Mouse (Mus musculus) stomach, embryonic 15.5 days (tissue): ENCODE measurements around the gene Adcy4. TPM values are rescaled to one million over a fixed set of nuclear protein-coding genes. Genes with fewer than 3 reads are reported as not detected.
A peak's percentile ranks its signal among the peaks of the same experiment; 100 is the strongest.

Experiments
- ATAC-seq: fragments of 200-750 bp; cut with Nextera tagmentation; 2 replicates; pipeline ENCODE4 v1.8.0; 2017; ENCODE audit warnings: low read depth, moderate number of reproducible peaks, moderate TSS enrichment; ENCODE audit not compliant: insufficient read depth, low FRiP score
- H3K27ac ChIP-seq: fragments of 300-500 bp; sonication (generic); 2 replicates; pipeline ENCODE4 v1.5.1; 2015; ENCODE audit warnings: mild to moderate bottlenecking, inconsistent platforms
- H3K27me3 ChIP-seq: fragments of 300-500 bp; sonication (generic); replicated peaks from 2 replicates; pipeline ENCODE4 v1.6.1; 2015; ENCODE audit warnings: inconsistent platforms
- H3K36me3 ChIP-seq: fragments of 300-500 bp; sonication (generic); 2 replicates; pipeline ENCODE4 v1.6.1; 2015; ENCODE audit warnings: inconsistent platforms
- H3K4me1 ChIP-seq: fragments of 300-500 bp; sonication (generic); 2 replicates; pipeline ENCODE4 v1.6.1; 2015; ENCODE audit warnings: inconsistent platforms
- H3K4me2 ChIP-seq: fragments of 300-500 bp; sonication (generic); 2 replicates; pipeline ENCODE4 v1.6.1; 2015; ENCODE audit warnings: mild to moderate bottlenecking, inconsistent platforms
- H3K4me3 ChIP-seq: fragments of 300-500 bp; sonication (generic); replicated peaks from 2 replicates; pipeline ENCODE4 v1.5.1; 2015; ENCODE audit warnings: inconsistent platforms
- H3K9ac ChIP-seq: fragments of 300-500 bp; sonication (generic); 2 replicates; pipeline ENCODE4 v1.6.1; 2015; ENCODE audit warnings: inconsistent platforms
- H3K9me3 ChIP-seq: fragments of 300-500 bp; sonication (generic); 2 replicates; pipeline ENCODE4 v1.6.1; 2016; ENCODE audit warnings: inconsistent platforms
- WGBS: fragments of 180-500 bp; shearing (Covaris S2); methylation state at CpG from one replicate; pipeline ENCODE4 v1.1.7; 2015; 5-methylcytosine and 5-hydroxymethylcytosine counted together
- polyA plus RNA-seq: library from polyadenylated mRNA; unstranded; fragments of >200 nt; fragmentation: Nextera tagmentation; extraction: Ambion mirVana; gene quantifications from 2 replicates; pipeline ENCODE4 v1.2.1, GENCODE M21; 2015

Adcy4 gene
- polyA plus RNA-seq = 6.3 and 8.0 TPM in 2 replicates

- Histone ChIP-seq H3K9me3 (no peaks in the 10 kb centered on the region), H3K4me3 (peak within 1 kb of the TSS; percentile 40), H3K27me3 (peaks cover 15% of the 10 kb centered on the region; the same call in 1 of the 2 replicates), H3K27ac (peak within 1 kb of the TSS; percentile 23; the same call in 1 of the 2 replicates), H3K9ac (0 out of 2 replicates have a peak within 1 kb of the TSS, but pooled peaks have one; percentile 20), H3K4me1 (peaks cover 22% of the 10 kb centered on the region), H3K36me3 (no peaks in the 10 kb centered on the region), H3K4me2 (peak within 1 kb of the TSS; percentile 71)
- no peak for ATAC-seq
- 11% methylated on average over 13 of the region's 13 CpGs for WGBS
Measured at GRCm38 (mm10) chr14:55783958-55784235, at the start of gene Adcy4. Gene Adcy4, minus strand, starts transcription at chr14:55784095.

DNA sequence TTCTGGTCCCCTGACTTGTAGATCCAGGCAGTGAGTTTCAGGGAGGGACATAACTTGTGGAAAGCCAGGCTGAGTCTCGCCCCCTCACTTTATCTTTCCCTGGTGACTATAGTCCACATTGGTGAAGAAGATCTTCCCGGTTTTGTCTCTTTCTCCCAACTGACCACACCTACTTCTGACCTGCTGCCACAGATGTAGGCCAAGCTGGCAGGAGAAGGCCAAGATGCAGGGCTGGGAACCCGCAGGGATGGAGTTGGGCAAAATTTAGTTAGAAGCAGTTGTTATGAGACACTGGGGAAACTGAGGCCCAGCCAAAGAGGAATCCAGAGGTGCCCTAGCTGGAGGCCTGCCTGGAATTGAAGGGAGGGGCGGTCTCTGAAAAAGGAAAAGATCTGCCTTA is 49.2 kb upstream of the Adcy4 start:
- no peak overlapping the region for H3K4me2 ChIP-seq
- 81% methylated on average over 4 of the region's 4 CpGs for WGBS

DNA sequence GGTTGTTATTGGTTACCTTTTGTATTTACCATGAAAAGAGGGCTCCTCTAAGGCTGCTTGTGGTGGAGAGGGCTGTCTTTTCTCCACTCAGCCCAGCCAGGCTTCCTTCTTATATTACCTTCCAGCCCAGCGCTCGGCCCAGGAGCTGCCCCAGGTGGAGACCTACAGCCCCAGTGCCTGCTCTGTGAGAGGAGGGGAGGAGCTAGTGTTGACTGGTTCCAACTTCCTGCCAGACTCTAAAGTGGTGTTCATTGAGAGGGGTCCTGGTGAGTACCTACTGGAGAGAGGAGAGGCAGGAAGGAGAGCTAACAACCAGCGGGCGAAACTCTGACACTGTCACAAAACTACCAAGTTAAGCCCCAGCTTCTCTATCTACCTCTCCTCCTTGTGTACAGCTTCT is 46.4 kb upstream of the Adcy4 start:
- no peak overlapping the region for H3K27ac ChIP-seq
- no peaks in the 10 kb centered on the region for H3K27me3 ChIP-seq
- H3K36me3 ChIP-seq = peaks cover 26% of the 10 kb centered on the region
- no peak overlapping the region for H3K4me3 ChIP-seq
- no peak overlapping the region for H3K4me2 ChIP-seq
- H3K9me3 ChIP-seq = no peaks in the 10 kb centered on the region
- ATAC-seq = no peak
- H3K9ac ChIP-seq = no peak overlapping the region
- WGBS = 89% methylated on average over 4 of the region's 4 CpGs
- H3K4me1 ChIP-seq = peaks cover 13% of the 10 kb centered on the region

More for the DNA sequence above, 49.2 kb upstream of the Adcy4 start:
- ATAC-seq = no peak
- H3K4me1 ChIP-seq = peaks cover 6% of the 10 kb centered on the region
- H3K9ac ChIP-seq = no peak overlapping the region
- no peaks in the 10 kb centered on the region for H3K9me3 ChIP-seq
- peaks cover 26% of the 10 kb centered on the region for H3K36me3 ChIP-seq
- H3K4me3 ChIP-seq = no peak overlapping the region
- H3K27me3 ChIP-seq = no peaks in the 10 kb centered on the region
- H3K27ac ChIP-seq = no peak overlapping the region

DNA sequence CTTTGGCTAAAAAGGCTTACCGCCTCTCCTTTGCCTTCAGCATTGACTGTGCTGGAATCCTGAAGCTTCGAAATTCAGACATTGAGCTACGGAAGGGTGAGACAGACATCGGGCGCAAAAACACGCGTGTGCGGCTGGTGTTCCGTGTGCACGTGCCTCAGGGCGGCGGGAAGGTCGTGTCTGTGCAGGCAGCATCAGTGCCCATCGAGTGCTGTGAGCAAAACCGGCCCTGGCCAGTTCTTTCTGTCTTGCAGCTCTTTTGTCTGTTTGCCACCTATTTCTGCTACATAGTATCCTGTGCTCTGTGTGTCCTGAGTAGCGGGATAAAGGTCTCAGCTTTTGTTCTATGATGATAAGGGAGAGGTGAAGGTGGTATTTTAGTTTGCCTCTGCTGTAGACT is 46.0 kb upstream of the Adcy4 start:
- Histone ChIP-seq H3K4me1 (peaks cover 13% of the 10 kb centered on the region), H3K36me3 (peaks cover 26% of the 10 kb centered on the region), H3K4me2 (no peak overlapping the region), H3K9ac (no peak overlapping the region), H3K9me3 (no peaks in the 10 kb centered on the region), H3K27me3 (no peaks in the 10 kb centered on the region), H3K4me3 (no peak overlapping the region), H3K27ac (no peak overlapping the region)
- whole genome bisulfite sequencing = 90% methylated on average over 16 of the region's 16 CpGs
- no peak for ATAC-seq

DNA sequence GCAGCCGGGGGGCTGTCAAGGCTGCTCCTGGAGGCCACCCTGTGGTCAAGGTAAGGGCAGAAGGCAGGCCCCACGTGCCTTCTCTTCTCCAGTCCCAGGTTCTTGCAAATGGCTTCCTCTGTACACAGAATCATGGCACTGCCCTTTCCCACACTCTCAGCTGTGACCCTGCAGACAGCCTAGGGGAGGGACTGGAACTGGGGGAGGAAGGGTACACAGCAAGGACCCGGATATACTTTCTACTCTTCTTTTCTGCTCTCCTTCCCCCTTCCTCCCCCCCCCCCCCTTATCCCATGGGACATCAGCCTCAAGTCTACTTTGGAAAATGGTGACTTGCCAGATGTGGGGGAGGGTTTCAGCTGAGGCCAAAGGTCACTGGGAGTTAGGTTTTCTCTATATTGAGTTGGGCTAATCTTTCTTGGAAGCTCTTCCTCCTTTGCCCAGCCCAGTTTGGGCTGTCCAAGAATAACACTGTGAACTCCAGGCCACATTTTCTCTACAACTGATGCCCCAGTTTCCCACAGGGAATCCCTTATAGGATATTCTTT is 44.9 kb upstream of the Adcy4 start:
- WGBS = 45% methylated on average over 3 of the region's 3 CpGs
- no peak for ATAC-seq
- Histone ChIP-seq H3K27ac (no peak overlapping the region), H3K9me3 (no peaks in the 10 kb centered on the region), H3K36me3 (peaks cover 26% of the 10 kb centered on the region), H3K4me1 (peaks cover 13% of the 10 kb centered on the region), H3K9ac (no peak overlapping the region), H3K4me3 (no peak overlapping the region), H3K4me2 (0 out of 2 replicates have a peak overlapping the region, but pooled peaks have one; percentile 2), H3K27me3 (no peaks in the 10 kb centered on the region)

GRCm38 (mm10) chr14:55826551-55827340 is 42.9 kb upstream of the Adcy4 start:
- peak overlapping the region; percentile 97; the same call in 1 of the 2 replicates for H3K27ac ChIP-seq
- WGBS = 20% methylated on average over 41 of the region's 41 CpGs
- no peak for ATAC-seq

DNA sequence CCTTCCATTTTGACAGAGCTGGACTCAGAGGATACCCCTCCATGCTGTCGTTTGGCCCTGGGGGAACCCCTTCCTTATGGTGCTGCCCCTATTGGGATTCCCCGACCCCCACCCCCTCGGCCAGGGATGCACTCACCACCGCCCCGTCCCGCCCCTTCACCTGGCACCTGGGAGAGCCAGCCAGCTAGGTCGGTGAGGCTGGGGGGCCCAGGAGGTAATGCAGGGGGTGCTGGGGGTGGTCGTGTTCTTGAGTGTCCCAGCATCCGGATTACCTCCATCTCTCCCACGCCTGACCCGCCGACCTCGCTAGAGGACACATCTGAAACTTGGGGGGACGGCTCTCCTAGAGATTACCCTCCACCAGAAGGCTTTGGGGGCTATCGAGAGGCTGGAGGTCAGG is 42.2 kb upstream of the Adcy4 start:
- peak overlapping the region; percentile 69 for H3K4me2 ChIP-seq
- ATAC-seq = no peak
- 6% methylated on average over 15 of the region's 15 CpGs for WGBS
- peak overlapping the region; percentile 67 for H3K4me3 ChIP-seq
- H3K4me1 ChIP-seq = peaks cover 13% of the 10 kb centered on the region
- peak overlapping the region; percentile 97 for H3K27ac ChIP-seq
- peak overlapping the region; percentile 13; the same call in 1 of the 2 replicates for H3K9ac ChIP-seq
- no peaks in the 10 kb centered on the region for H3K9me3 ChIP-seq
- peaks cover 16% of the 10 kb centered on the region for H3K36me3 ChIP-seq
- no peaks in the 10 kb centered on the region for H3K27me3 ChIP-seq

More at GRCm38 (mm10) chr14:55826551-55827340, 42.9 kb upstream of the Adcy4 start:
- Histone ChIP-seq H3K4me2 (peak overlapping the region; percentile 69), H3K4me3 (peak overlapping the region; percentile 67), H3K27me3 (no peaks in the 10 kb centered on the region), H3K4me1 (peaks cover 13% of the 10 kb centered on the region), H3K36me3 (peaks cover 19% of the 10 kb centered on the region), H3K9ac (peak overlapping the region; percentile 13; the same call in 1 of the 2 replicates), H3K9me3 (no peaks in the 10 kb centered on the region)

GRCm38 (mm10) chr14:55825216-55826051 is 41.5 kb upstream of the Adcy4 start:
- 1% methylated on average over 20 of the region's 37 CpGs for WGBS
- Histone ChIP-seq H3K27me3 (no peaks in the 10 kb centered on the region), H3K9me3 (no peaks in the 10 kb centered on the region), H3K4me1 (peaks cover 13% of the 10 kb centered on the region), H3K9ac (peak overlapping the region; percentile 71), H3K36me3 (peaks cover 12% of the 10 kb centered on the region), H3K4me3 (peak overlapping the region; percentile 67), H3K27ac (peak overlapping the region; percentile 97), H3K4me2 (peak overlapping the region; percentile 69)
- ATAC-seq = no peak

DNA sequence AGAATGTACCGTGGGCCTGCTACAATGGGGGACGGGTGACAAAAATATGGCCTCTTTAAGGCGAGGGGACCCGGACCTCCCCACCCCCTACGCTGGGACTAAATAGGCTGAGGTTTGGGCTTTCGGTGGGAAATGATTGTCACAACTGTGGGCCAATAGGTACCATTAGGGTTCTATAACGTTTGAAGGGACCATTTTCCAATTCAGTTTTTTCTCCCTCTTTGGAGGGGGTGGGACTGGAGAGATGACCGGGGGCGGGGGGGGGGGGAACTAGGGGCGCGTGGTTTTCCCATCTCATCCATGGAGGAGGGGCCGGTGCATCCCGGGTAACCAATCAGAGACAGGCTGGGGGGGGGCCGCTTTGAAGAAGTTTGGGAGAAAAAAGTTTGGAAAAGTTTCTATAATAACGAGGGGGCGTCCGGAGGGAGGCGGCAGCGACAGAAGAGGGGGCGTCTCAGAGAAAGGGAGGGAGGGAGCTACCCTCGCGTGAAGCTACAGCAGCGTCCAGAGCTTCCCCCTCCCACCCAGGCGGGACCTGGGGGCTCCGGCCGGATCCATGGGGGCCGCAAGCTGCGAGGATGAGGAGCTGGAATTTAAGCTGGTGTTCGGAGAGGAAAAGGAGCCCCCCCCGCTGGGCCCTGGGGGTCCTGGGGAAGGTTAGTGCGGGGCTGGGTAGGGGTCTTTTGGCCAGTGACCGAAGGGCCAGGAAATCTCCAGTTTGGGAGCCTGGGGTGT is 40.8 kb upstream of the Adcy4 start:
- peak overlapping the region; percentile 67 for H3K4me3 ChIP-seq
- peaks cover 13% of the 10 kb centered on the region for H3K4me1 ChIP-seq
- 2% methylated on average over 31 of the region's 32 CpGs for WGBS
- no peaks in the 10 kb centered on the region for H3K9me3 ChIP-seq
- peak overlapping the region; percentile 71 for H3K9ac ChIP-seq
- ATAC-seq = peak; percentile 6; the same call in 1 of the 2 replicates
- H3K4me2 ChIP-seq = peak overlapping the region; percentile 69
- peak overlapping the region; percentile 97 for H3K27ac ChIP-seq
- peaks cover 5% of the 10 kb centered on the region; the same call in 1 of the 2 replicates for H3K36me3 ChIP-seq
- no peaks in the 10 kb centered on the region for H3K27me3 ChIP-seq

DNA sequence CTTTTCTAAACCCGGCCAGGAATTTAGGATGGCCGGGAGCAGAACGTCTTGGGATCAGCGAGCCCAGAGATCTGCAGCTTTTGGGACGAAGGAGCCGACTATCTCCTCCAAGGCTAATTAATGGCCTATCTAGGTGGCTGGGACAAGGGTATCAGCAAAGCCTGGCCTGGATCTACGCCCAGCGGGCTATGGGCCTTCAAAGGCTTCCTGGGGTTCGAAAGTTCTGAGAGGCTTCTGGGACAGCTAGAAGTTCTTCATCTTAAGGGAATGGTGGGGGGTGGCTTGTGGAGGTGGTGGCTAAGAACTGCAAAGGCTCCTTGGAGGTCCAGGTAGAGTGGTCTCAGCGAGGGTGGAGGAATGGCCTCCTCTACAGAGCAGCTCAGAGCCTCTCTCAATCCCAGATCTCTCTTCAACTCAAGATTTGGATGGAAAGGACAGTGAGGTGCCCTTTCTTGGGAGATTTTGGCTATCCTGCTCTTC is 40.1 kb upstream of the Adcy4 start:
- Histone ChIP-seq H3K4me1 (peaks cover 13% of the 10 kb centered on the region), H3K36me3 (peaks cover 2% of the 10 kb centered on the region; the same call in 1 of the 2 replicates), H3K27ac (peak overlapping the region; percentile 97), H3K9ac (peak overlapping the region; percentile 24; the same call in 1 of the 2 replicates), H3K4me3 (peak overlapping the region; percentile 67), H3K4me2 (peak overlapping the region; percentile 69), H3K9me3 (no peaks in the 10 kb centered on the region), H3K27me3 (no peaks in the 10 kb centered on the region)
- WGBS = 5% methylated on average over 10 of the region's 10 CpGs
- no peak for ATAC-seq
